Mouse (Mus musculus) stomach, adult 2 months (tissue): ENCODE measurements around the gene Olfr1250. TPM values are rescaled to one million over a fixed set of nuclear protein-coding genes. Genes with fewer than 3 reads are reported as not detected.

Experiments
- polyA plus RNA-seq: library from polyadenylated mRNA; depleted of rRNA; stranded (reverse); fragments of >200 nt; gene quantifications from 2 replicates; pipeline ENCODE4 v1.2.3, GENCODE M21; 2012; rRNA removed

Gene Olfr1250
- not detected in 2 replicates for polyA plus RNA-seq

DNA sequence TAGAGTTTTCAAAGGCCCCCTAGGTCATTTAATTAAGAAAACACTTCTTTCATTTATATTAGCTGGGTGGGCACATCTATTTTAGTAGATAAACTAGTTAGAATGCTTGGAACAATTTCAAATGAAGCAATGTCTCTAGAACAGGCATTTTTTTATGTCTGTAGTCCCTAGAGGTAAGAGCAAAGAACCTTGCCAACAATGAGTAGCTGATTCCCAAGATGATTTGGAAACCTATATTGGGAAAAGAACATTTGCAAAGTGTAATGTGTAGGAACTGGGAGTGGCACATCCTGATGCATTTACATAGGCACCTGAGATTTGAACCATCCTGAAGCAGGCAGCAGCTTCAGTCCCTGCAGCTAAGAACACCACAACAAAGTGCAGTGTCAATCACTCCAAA is at the start of gene Olfr1250:
Gene Olfr1250 (minus strand): TSS at position 101 of the 400 bp plus-strand sequence.

DNA sequence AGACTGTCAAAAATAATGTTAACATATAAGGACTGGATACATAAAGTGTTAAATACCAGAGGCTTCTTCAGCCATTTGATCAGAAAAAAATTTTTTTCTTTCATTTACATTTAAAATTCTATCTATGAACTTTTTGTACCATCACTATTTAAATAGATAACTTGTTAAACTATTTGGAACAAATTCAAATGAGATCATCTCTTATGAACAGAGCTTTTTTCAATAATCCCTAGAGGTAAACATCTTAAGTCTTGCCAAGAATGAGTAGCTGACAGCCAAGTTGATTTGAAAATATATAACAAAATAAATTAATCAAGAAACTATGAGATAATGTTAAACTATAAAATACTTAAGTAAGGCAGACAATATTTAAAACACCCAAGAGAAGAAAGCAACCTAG is 10.6 kb upstream of the Olfr1250 start, which contains the start of gene Olfr1251:
Gene Olfr1251 (minus strand): TSS at position 101 of the 400 bp plus-strand sequence.

DNA sequence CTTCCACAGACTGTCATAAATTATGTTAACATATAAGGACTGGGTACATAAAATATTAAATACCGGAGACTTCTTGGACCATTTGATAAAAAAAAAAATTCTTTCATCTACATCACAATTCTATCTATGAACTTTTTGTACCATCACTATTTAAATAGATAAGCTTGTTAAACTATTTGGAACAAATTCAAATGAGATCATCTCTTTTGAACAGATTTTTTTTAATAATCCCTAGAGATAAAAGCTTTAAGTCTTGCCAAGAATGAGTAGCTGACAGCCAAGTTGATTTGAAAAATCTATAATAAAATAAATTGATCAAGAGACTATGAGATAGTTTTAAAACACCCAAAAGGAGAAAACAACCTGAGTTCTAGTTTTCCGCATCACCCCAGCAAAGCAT is 26.4 kb downstream of the Olfr1250 start, which contains the start of gene Olfr1249:
Gene Olfr1249 (minus strand): TSS at position 101 of the 400 bp plus-strand sequence.

GRCm38 (mm10) chr2:89618145-89618544 is 43.1 kb downstream of the Olfr1250 start, which contains the start of gene Olfr1248:
Gene Olfr1248, minus strand, starts transcription at chr2:89618245.

DNA sequence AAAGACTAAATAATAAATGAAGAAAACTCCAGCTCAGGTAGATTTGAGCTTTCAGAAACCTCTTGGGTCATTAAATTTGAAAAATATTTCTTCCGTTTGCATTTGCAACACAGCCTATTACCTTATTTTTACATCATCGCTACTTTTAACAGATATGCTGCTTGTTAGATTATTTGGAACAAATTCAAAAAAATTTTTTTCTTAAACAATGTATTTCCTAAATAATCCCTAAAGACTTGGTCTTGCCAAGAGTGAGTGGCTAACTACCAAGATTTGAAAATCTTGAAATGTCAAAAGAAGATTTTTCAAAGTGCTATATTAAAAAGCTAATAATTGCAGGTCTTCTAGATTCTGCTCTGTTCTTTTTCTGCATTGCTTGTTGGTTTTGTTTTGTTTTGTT is 47.2 kb downstream of the Olfr1250 start, which contains the start of gene Olfr1247:
Gene Olfr1247 (minus strand): TSS at position 101 of the 400 bp plus-strand sequence.

Other genes with a start within 250 kb of the Olfr1250 start
- not detected in 2 replicates for gene Olfr1239, start 241.1 kb downstream of the Olfr1250 start, polyA plus RNA-seq
- gene Olfr1240, start 218.5 kb downstream of the Olfr1250 start, polyA plus RNA-seq = not detected in 2 replicates
- gene Olfr1241, start 174.3 kb downstream of the Olfr1250 start, polyA plus RNA-seq = not detected in 2 replicates
- gene Olfr1242, start 163.1 kb downstream of the Olfr1250 start, polyA plus RNA-seq = not detected in 2 replicates
- gene Olfr1243, start 130.0 kb downstream of the Olfr1250 start, polyA plus RNA-seq = not detected in 2 replicates
- not detected in 2 replicates for gene Olfr1245, start 83.0 kb downstream of the Olfr1250 start, polyA plus RNA-seq
- gene Olfr1246, start 68.3 kb downstream of the Olfr1250 start, polyA plus RNA-seq = not detected in 2 replicates
- not detected in 2 replicates for gene Olfr1247, start 47.3 kb downstream of the Olfr1250 start, polyA plus RNA-seq
- gene Olfr1248, start 43.2 kb downstream of the Olfr1250 start, polyA plus RNA-seq = not detected in 2 replicates
- not detected in 2 replicates for gene Olfr1249, start 26.5 kb downstream of the Olfr1250 start, polyA plus RNA-seq
- gene Olfr1251, start 10.5 kb upstream of the Olfr1250 start, polyA plus RNA-seq = not detected in 2 replicates
- not detected in 2 replicates for gene Olfr1252, start 63.5 kb upstream of the Olfr1250 start, polyA plus RNA-seq
- gene Olfr1253, start 95.6 kb upstream of the Olfr1250 start, polyA plus RNA-seq = not detected in 2 replicates
- gene Olfr1254, start 132.2 kb upstream of the Olfr1250 start, polyA plus RNA-seq = not detected in 2 replicates
- not detected in 2 replicates for gene Olfr1255, start 150.6 kb upstream of the Olfr1250 start, polyA plus RNA-seq
- not detected in 2 replicates for gene Olfr1256, start 180.1 kb upstream of the Olfr1250 start, polyA plus RNA-seq
- not detected in 2 replicates for gene Olfr48, start 186.7 kb upstream of the Olfr1250 start, polyA plus RNA-seq
- gene Olfr1257, start 217.0 kb upstream of the Olfr1250 start, polyA plus RNA-seq = not detected in 2 replicates